Mouse (Mus musculus) hindbrain, embryonic 11.5 days (tissue): ENCODE results near the gene Sipa1. TPM values are rescaled to one million over a fixed set of nuclear protein-coding genes. Genes with fewer than 3 reads are reported as not detected.

ENCODE experiments used
- ATAC-seq: fragments of 200-750 bp; cut with Nextera tagmentation; 2 replicates; pipeline ENCODE4 v1.8.0; 2017; ENCODE audit warnings: mild to moderate bottlenecking, moderate TSS enrichment, moderate library complexity; ENCODE audit not compliant: low FRiP score
- DNase-seq: peaks from one replicate; pipeline ENCODE4 v3.0.0-alpha.2; 2015; ENCODE audit warnings: low spot score
- H3K27ac ChIP-seq: fragments of 300-500 bp; sonication (generic); 2 replicates; pipeline ENCODE4 v1.5.1; 2014; ENCODE audit warnings: mild to moderate bottlenecking, low read depth, low read length
- H3K27me3 ChIP-seq: fragments of 300-500 bp; sonication (generic); 2 replicates; pipeline ENCODE4 v1.6.1; 2014; ENCODE audit warnings: mild to moderate bottlenecking, low read length, moderate library complexity, mixed read lengths; ENCODE audit not compliant: control insufficient read depth, insufficient read depth
- H3K36me3 ChIP-seq: fragments of 300-500 bp; sonication (generic); 2 replicates; pipeline ENCODE4 v1.6.1; 2014; ENCODE audit warnings: mild to moderate bottlenecking, low read length, moderate library complexity, mixed read lengths; ENCODE audit not compliant: control insufficient read depth, insufficient read depth
- H3K4me1 ChIP-seq: fragments of 300-500 bp; sonication (generic); replicated peaks from 2 replicates; pipeline ENCODE4 v1.6.1; 2014; ENCODE audit warnings: low read length, mixed read lengths; ENCODE audit not compliant: control insufficient read depth, insufficient read depth
- H3K4me2 ChIP-seq: fragments of 300-500 bp; sonication (generic); replicated peaks from 2 replicates; pipeline ENCODE4 v1.6.1; 2014; ENCODE audit warnings: mild to moderate bottlenecking, low read depth, low read length
- H3K4me3 ChIP-seq: fragments of 300-500 bp; sonication (generic); 2 replicates; pipeline ENCODE4 v1.5.1; 2014; ENCODE audit warnings: low read depth, low read length
- H3K9ac ChIP-seq: fragments of 300-500 bp; sonication (generic); 2 replicates; pipeline ENCODE4 v1.6.1; 2014; ENCODE audit warnings: low read depth, low read length
- H3K9me3 ChIP-seq: fragments of 300-500 bp; sonication (generic); 2 replicates; pipeline ENCODE4 v1.6.1; 2016; ENCODE audit warnings: low read length; ENCODE audit not compliant: control insufficient read depth
- WGBS: fragments of 180-500 bp; shearing (Covaris S2); extraction: QIAGEN DNeasy Blood & Tissue Kit; methylation state at CpG from one replicate; pipeline ENCODE4 v1.1.7; 2014; 5-methylcytosine and 5-hydroxymethylcytosine counted together
- polyA plus RNA-seq: library from polyadenylated mRNA; unstranded; fragments of >200 nt; fragmentation: Nextera tagmentation; extraction: Ambion mirVana; gene quantifications from 2 replicates; pipeline ENCODE4 v1.2.1, GENCODE M21; 2014

The Sipa1 gene
- polyA plus RNA-seq, 1 experiment from 2014 or later: 8.2 TPM

- DNase-seq (no peak), ATAC-seq (no peak)
- Histone ChIP-seq H3K27ac (no peak overlapping the region), H3K9me3 (no peaks in the 10 kb centered on the region), H3K4me2 (no peak overlapping the region), H3K4me3 (no peak overlapping the region), H3K9ac (no peak overlapping the region), H3K27me3 (no peaks in the 10 kb centered on the region), H3K36me3 (peaks cover 28% of the 10 kb centered on the region), H3K4me1 (no peaks in the 10 kb centered on the region)
- 90% methylated on average over 4 of the region's 4 CpGs for WGBS
Measured at GRCm38 (mm10) chr19:5680432-5680831, 16.9 kb upstream of the Sipa1 start.

- Histone ChIP-seq H3K9me3 (no peaks in the 10 kb centered on the region), H3K9ac (no peak overlapping the region), H3K27ac (no peak overlapping the region), H3K36me3 (0 out of 2 replicates have a peak, but pooled peaks cover 15% of the 10 kb centered on the region), H3K27me3 (no peaks in the 10 kb centered on the region), H3K4me2 (no peak overlapping the region), H3K4me1 (peaks cover 4% of the 10 kb centered on the region; the same call in 1 of the 2 replicates), H3K4me3 (no peak overlapping the region)
- ATAC-seq (no peak), DNase-seq (no peak)
- WGBS: 86% methylated on average over 4 of the region's 4 CpGs
Measured at GRCm38 (mm10) chr19:5668372-5668771, 4.9 kb upstream of the Sipa1 start.

GRCm38 (mm10) chr19:5666386-5666785 is 2.9 kb upstream of the Sipa1 start:
- no peak overlapping the region for H3K9ac ChIP-seq
- H3K9me3 ChIP-seq: no peaks in the 10 kb centered on the region
- DNase-seq (no peak), ATAC-seq (no peak)
- 0 out of 2 replicates have a peak, but pooled peaks cover 5% of the 10 kb centered on the region for H3K36me3 ChIP-seq
- H3K4me2 ChIP-seq: no peak overlapping the region
- H3K4me3 ChIP-seq: no peak overlapping the region
- whole genome bisulfite sequencing: 94% methylated on average over 18 of the region's 18 CpGs
- peaks cover 10% of the 10 kb centered on the region; the same call in 1 of the 2 replicates for H3K4me1 ChIP-seq
- no peak overlapping the region for H3K27ac ChIP-seq
- H3K27me3 ChIP-seq: no peaks in the 10 kb centered on the region

- DNase-seq (no peak), ATAC-seq (no peak)
- Histone ChIP-seq H3K27me3 (no peaks in the 10 kb centered on the region), H3K4me3 (no peak overlapping the region), H3K4me1 (peaks cover 10% of the 10 kb centered on the region; the same call in 1 of the 2 replicates), H3K9ac (no peak overlapping the region), H3K4me2 (no peak overlapping the region), H3K27ac (no peak overlapping the region), H3K9me3 (no peaks in the 10 kb centered on the region), H3K36me3 (0 out of 2 replicates have a peak, but pooled peaks cover 2% of the 10 kb centered on the region)
- WGBS: 92% methylated on average over 15 of the region's 15 CpGs
Measured at GRCm38 (mm10) chr19:5665465-5665864, 2.0 kb upstream of the Sipa1 start.

- no peak overlapping the region for H3K9ac ChIP-seq
- H3K4me1 ChIP-seq: peaks cover 10% of the 10 kb centered on the region; the same call in 1 of the 2 replicates
- H3K4me2 ChIP-seq: no peak overlapping the region
- no peaks in the 10 kb centered on the region for H3K27me3 ChIP-seq
- ATAC-seq: no peak
- 91% methylated on average over 10 of the region's 10 CpGs for WGBS
- H3K4me3 ChIP-seq: no peak overlapping the region
- no peak overlapping the region for H3K27ac ChIP-seq
- no peak for DNase-seq
- H3K9me3 ChIP-seq: no peaks in the 10 kb centered on the region
- 0 out of 2 replicates have a peak, but pooled peaks cover 2% of the 10 kb centered on the region for H3K36me3 ChIP-seq
Measured at GRCm38 (mm10) chr19:5664669-5665257, 1.3 kb upstream of the Sipa1 start.

GRCm38 (mm10) chr19:5662310-5662709 is 1.2 kb downstream of the Sipa1 start:
- Histone ChIP-seq H3K4me1 (peaks cover 10% of the 10 kb centered on the region; the same call in 1 of the 2 replicates), H3K9ac (no peak overlapping the region), H3K27ac (no peak overlapping the region), H3K36me3 (0 out of 2 replicates have a peak, but pooled peaks cover 2% of the 10 kb centered on the region), H3K4me2 (peak overlapping the region; percentile 57), H3K9me3 (no peaks in the 10 kb centered on the region), H3K4me3 (peak overlapping the region; percentile 40), H3K27me3 (no peaks in the 10 kb centered on the region)
- ATAC-seq (no peak), DNase-seq (no peak)
- 76% methylated on average over 8 of the region's 8 CpGs for WGBS

GRCm38 (mm10) chr19:5660942-5661751 is 2.4 kb downstream of the Sipa1 start:
- Histone ChIP-seq H3K4me2 (no peak overlapping the region), H3K36me3 (0 out of 2 replicates have a peak, but pooled peaks cover 2% of the 10 kb centered on the region), H3K4me1 (peaks cover 10% of the 10 kb centered on the region; the same call in 1 of the 2 replicates), H3K27ac (no peak overlapping the region), H3K4me3 (no peak overlapping the region; the same call in 1 of the 2 replicates), H3K9ac (no peak overlapping the region), H3K27me3 (peaks cover 3% of the 10 kb centered on the region; the same call in 1 of the 2 replicates), H3K9me3 (no peaks in the 10 kb centered on the region)
- no peak for ATAC-seq
- WGBS: 85% methylated on average over 14 of the region's 16 CpGs
- DNase-seq: no peak

GRCm38 (mm10) chr19:5654720-5655298 is 8.7 kb downstream of the Sipa1 start:
- ATAC-seq: peak; percentile 14; the same call in 1 of the 2 replicates
- no peak overlapping the region for H3K27ac ChIP-seq

More at GRCm38 (mm10) chr19:5654720-5655298, 8.7 kb downstream of the Sipa1 start:
- Histone ChIP-seq H3K4me2 (peak overlapping the region; percentile 82), H3K9ac (peak overlapping the region; percentile 49), H3K27me3 (peaks cover 27% of the 10 kb centered on the region), H3K4me3 (peak overlapping the region; percentile 39), H3K36me3 (no peaks in the 10 kb centered on the region), H3K4me1 (peaks cover 6% of the 10 kb centered on the region), H3K9me3 (no peaks in the 10 kb centered on the region)
- WGBS: 8% methylated on average over 42 of the region's 43 CpGs
- peak; percentile 38 for DNase-seq
